ENCODE assay signal across 10 mouse cellular contexts in the genomic region with DNA sequence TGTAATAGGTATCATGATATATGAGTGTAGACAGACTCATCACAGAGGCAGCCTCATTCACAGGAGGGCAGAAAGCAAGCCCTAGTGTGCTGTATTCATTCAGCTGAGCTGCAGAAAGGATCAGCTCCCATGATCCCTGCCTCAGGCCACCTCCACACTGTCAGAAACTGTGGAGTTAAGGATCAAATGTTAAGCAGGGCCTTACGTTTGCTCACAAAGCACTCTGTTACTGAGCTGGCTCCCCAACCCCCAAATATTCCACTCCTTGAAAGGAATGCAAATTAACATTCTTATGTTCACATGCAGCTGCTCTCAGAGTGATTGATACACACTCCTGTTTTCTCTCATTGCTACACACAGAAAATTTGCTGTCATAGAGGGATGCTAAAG.
A peak's percentile ranks its signal among the peaks of the same experiment; 100 is the strongest.
DNase-seq lines count a peak whose midpoint lies in the region; ATAC-seq and TF ChIP-seq lines count a peak whose summit lies in the region.
"Had no signal": no experiment of that assay in that cellular context is flagged by ENCODE, and none has a peak within 500 bp of the region (broad histone marks: within the 10 kb centered on the region; RNA-seq: fewer than 3 reads in every experiment).

No protein-coding gene starts in this region.

- DNase-seq in frontal cortex, postnatal 14 days (ENCODE audit: low spot score in 2 of 2): no peak
- peak; percentile 11 for DNase-seq in hindbrain, postnatal 0 days (ENCODE audit: low spot score)
- DNase-seq in neural tube, embryonic 10.5 days (ENCODE audit: extremely low spot score, low spot score): peak; percentile 34
- DNase-seq in urinary bladder, postnatal 25 days (ENCODE audit: low spot score): no peak
- no peak for DNase-seq in adipocyte (ENCODE audit: low spot score)
- no peak for DNase-seq in lung, postnatal 36 days
- DNase-seq: cerebellum, adult 9-11 months had no signal

- WGBS in embryonic facial prominence, embryonic 13.5 days: 3% methylated on average over 1 of the region's 1 CpGs
- 6% methylated on average over 1 of the region's 1 CpGs for WGBS in hindbrain, postnatal 0 days

- H3K4me2 ChIP-seq in embryonic facial prominence, embryonic 13.5 days: 0 out of 2 replicates have a peak overlapping the region, but pooled peaks have one; percentile 2
- H3K4me2 ChIP-seq in hindbrain, postnatal 0 days (ENCODE audit: low read depth, low read length): no peak overlapping the region
- H3K4me2 ChIP-seq: heart, embryonic 11.5 days had no signal

- H3K4me3 ChIP-seq in embryonic facial prominence, embryonic 13.5 days: no peak overlapping the region
- no peak overlapping the region for H3K4me3 ChIP-seq in hindbrain, postnatal 0 days (ENCODE audit: low read length)

- H3K4me1 ChIP-seq in embryonic facial prominence, embryonic 13.5 days: peaks cover 16% of the 10 kb centered on the region
- H3K4me1 ChIP-seq in hindbrain, postnatal 0 days (ENCODE audit: insufficient read depth, low read length): peaks cover 11% of the 10 kb centered on the region; the same call in 1 of the 2 replicates

- ATAC-seq in frontal cortex, adult (ENCODE audit: low TSS enrichment): peak; percentile 41; the same call in 1 of the 2 replicates
- 0 out of 2 replicates have a peak, but pooled peaks have one; percentile 37 for ATAC-seq in embryonic facial prominence, embryonic 13.5 days (ENCODE audit: insufficient number of reproducible peaks, insufficient read depth, low FRiP score, low TSS enrichment, low read depth)
- peak; percentile 56; the same call in 1 of the 2 replicates for ATAC-seq in hindbrain, postnatal 0 days

- TF ChIP-seq CTCF in hindbrain, postnatal 0 days (IDR thresholded peaks at IDR 0.05; ENCODE audit: low read depth): no peak

- peak overlapping the region; percentile 81 for H3K27ac ChIP-seq in embryonic facial prominence, embryonic 13.5 days
- peak overlapping the region; percentile 51; the same call in 1 of the 2 replicates for H3K27ac ChIP-seq in hindbrain, postnatal 0 days

- no peaks in the 10 kb centered on the region for H3K9me3 ChIP-seq in embryonic facial prominence, embryonic 13.5 days
- H3K9me3 ChIP-seq in hindbrain, postnatal 0 days (ENCODE audit: low read length): no peaks in the 10 kb centered on the region

- H3K27me3 ChIP-seq in embryonic facial prominence, embryonic 13.5 days: no peaks in the 10 kb centered on the region
- no peaks in the 10 kb centered on the region for H3K27me3 ChIP-seq in hindbrain, postnatal 0 days (ENCODE audit: insufficient read depth, low read length)

- H3K36me3 ChIP-seq in embryonic facial prominence, embryonic 13.5 days: no peaks in the 10 kb centered on the region
- H3K36me3 ChIP-seq in hindbrain, postnatal 0 days (ENCODE audit: insufficient read depth, low read length): no peaks in the 10 kb centered on the region

- H3K9ac ChIP-seq in embryonic facial prominence, embryonic 13.5 days: no peak overlapping the region
- no peak overlapping the region for H3K9ac ChIP-seq in hindbrain, postnatal 0 days (replicated peaks; ENCODE audit: low read length)

Comparison
In these comparisons a context has a peak if more than half of its experiments do, and no peak if none do; other contexts are left out.
1. DNase-seq: peak in hindbrain, postnatal 0 days (single experiment) and neural tube, embryonic 10.5 days (single experiment); none in frontal cortex, postnatal 14 days (0 of 2), urinary bladder, postnatal 25 days (single experiment), adipocyte (single experiment) and lung, postnatal 36 days (single experiment).
2. Peak in every context shown above with its lines, with median percentiles within 50 percentile points of each other: ATAC-seq.